Mouse (Mus musculus): ENCODE data around the gene Tmbim1.

DNA sequence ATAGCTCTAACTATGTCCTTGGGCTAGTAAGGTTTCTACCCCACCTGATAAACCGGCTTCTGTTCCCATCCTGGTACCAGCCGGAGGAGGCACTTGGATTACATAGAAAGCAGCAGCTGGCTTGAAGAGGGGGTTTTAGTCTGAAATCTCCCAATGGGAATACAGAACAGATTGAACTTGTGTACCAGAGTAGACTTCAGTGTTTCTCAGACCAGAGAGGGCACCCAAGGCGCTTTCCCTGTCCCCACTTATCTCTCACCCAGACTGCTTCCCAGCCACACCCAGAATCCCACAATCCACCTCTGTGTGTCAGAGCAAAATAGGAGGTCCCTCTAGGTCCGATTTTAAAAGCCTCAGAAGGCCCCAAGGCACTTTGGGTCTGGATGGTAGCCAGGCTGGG is 17.1 kb downstream of the Tmbim1 start:
- TF ChIP-seq GATA1 (IDR thresholded peaks at IDR 0.05; ENCODE audit: borderline replicate concordance, low read length) (no peak), FLI1 (IDR thresholded peaks at IDR 0.05; ENCODE audit: low read length) (no peak)

Data from megakaryocyte, embryonic 14.5 days (primary cell).